Mouse (Mus musculus) spleen, adult 2 months (tissue): ENCODE measurements around the gene Hdac9. TPM values are rescaled to one million over a fixed set of nuclear protein-coding genes. Genes with fewer than 3 reads are reported as not detected.
A peak's percentile ranks its signal among the peaks of the same experiment; 100 is the strongest.
"Not testable (repeated sequence)": the region's sequence is repeated elsewhere in the genome, so short reads cannot be mapped to it uniquely, and the experiment has no call there.

Source experiments
- DNase-seq, 2 experiments: peaks; one replicate each; pipeline versions ENCODE4 v3.0.0 to v3.0.0-alpha.2; 2012 to 2021; ENCODE audit warnings: low spot score in 2 of 2, low read depth in 1 of 2
- H3K27ac ChIP-seq: fragments of 200-500 bp; 2 replicates; pipeline ENCODE4 v1.5.1; 2012; ENCODE audit warnings: low read length, inconsistent platforms; ENCODE audit not compliant: insufficient read depth
- H3K27me3 ChIP-seq: fragments of 200-500 bp; 2 replicates; pipeline ENCODE4 v1.6.1; 2012; ENCODE audit warnings: mild to moderate bottlenecking, moderate library complexity, low read length, inconsistent platforms; ENCODE audit not compliant: control insufficient read depth, insufficient read depth
- H3K36me3 ChIP-seq: fragments of 200-500 bp; 2 replicates; pipeline ENCODE4 v1.6.1; 2012; ENCODE audit warnings: mild to moderate bottlenecking, low read length, inconsistent platforms; ENCODE audit not compliant: control insufficient read depth, insufficient read depth
- H3K4me1 ChIP-seq: fragments of 200-500 bp; 2 replicates; pipeline ENCODE4 v1.6.1; 2011; ENCODE audit warnings: inconsistent platforms; ENCODE audit not compliant: control insufficient read depth, insufficient read depth, insufficient read length
- H3K4me3 ChIP-seq: fragments of 200-500 bp; 2 replicates; pipeline ENCODE4 v1.5.1; 2011; ENCODE audit warnings: mild to moderate bottlenecking, inconsistent platforms; ENCODE audit not compliant: insufficient read depth, insufficient read length; ENCODE audit errors: extremely low read depth
- CTCF ChIP-seq: fragments of 200-500 bp; IDR thresholded peaks from 2 replicates; pipeline ENCODE4 v1.5.1; 2011; ENCODE audit warnings: mild to moderate bottlenecking, inconsistent platforms; ENCODE audit not compliant: insufficient read depth, insufficient read length, insufficient replicate concordance; ENCODE audit errors: extremely low read depth
- POLR2A ChIP-seq: fragments of 200-500 bp; IDR thresholded peaks from 2 replicates; pipeline ENCODE4 v1.6.1; 2011; ENCODE audit warnings: low read depth, low read length, inconsistent platforms
- WGBS: fragments of 180-500 bp; shearing (Covaris S2); methylation state at CpG from one replicate; pipeline ENCODE4 v1.1.7; 2018; 5-methylcytosine and 5-hydroxymethylcytosine counted together
- polyA plus RNA-seq: library from polyadenylated mRNA; depleted of rRNA; stranded (reverse); fragments of >200 nt; gene quantifications from 2 replicates; pipeline ENCODE4 v1.2.3, GENCODE M21; 2012

Gene Hdac9
- polyA plus RNA-seq, 1 experiment, result 8.9 TPM

DNA sequence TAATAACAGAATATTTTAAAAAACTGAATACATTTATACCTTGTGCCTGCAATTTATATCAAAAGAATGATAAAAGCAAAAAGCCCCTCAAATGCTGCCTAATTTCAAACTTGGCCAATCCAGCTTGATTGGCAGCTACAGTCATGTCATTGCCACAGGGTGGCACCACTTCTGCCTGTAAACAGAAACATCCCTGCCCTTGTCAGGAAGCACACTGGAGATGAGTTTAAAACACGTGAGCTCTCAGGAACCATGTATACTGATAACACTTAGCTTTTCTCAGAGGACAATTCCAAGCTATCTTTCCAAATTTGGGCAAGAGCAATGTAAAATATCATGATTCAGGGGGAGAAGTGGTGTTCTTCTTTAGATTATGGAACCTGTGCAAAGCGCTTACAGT is 465.7 kb downstream of the Hdac9 start:
- WGBS, result 51% methylated on average over 2 of the region's 2 CpGs
- peak in 1 of 2 experiments; percentile 31 for DNase-seq

DNA sequence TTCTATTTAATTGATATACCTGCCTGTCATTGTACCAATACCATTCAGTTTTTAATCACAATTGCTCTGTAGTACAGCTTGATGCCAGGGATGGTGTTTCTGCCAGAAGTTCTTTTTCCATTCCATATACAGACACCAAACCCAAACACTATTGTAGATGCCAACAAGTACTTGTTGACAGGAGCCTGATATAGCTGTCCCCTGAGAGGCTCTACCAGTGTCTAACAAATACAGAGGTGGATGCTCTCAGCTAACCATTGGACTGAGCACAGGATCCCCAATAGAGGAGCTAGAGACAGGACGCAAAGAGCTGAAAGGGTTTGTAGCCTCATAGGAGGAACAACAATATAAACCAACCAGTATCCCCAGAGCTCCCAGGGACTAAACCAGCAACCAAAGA is 472.2 kb downstream of the Hdac9 start:
- 90% methylated on average over 1 of the region's 1 CpGs for WGBS
- H3K4me1 ChIP-seq, H3K27me3 ChIP-seq, H3K27ac ChIP-seq, H3K4me3 ChIP-seq, H3K36me3 ChIP-seq, DNase-seq: not testable (repeated sequence)

More for the DNA sequence above, 465.7 kb downstream of the Hdac9 start:
- Histone ChIP-seq H3K27ac (no peak overlapping the region), H3K36me3 (no peaks in the 10 kb centered on the region), H3K27me3 (no peaks in the 10 kb centered on the region), H3K4me3 (no peak overlapping the region), H3K4me1 (no peaks in the 10 kb centered on the region)
- TF ChIP-seq POLR2A, result no peak
- peak; percentile 29; the same call in 1 of the 2 replicates for TF ChIP-seq CTCF

DNA sequence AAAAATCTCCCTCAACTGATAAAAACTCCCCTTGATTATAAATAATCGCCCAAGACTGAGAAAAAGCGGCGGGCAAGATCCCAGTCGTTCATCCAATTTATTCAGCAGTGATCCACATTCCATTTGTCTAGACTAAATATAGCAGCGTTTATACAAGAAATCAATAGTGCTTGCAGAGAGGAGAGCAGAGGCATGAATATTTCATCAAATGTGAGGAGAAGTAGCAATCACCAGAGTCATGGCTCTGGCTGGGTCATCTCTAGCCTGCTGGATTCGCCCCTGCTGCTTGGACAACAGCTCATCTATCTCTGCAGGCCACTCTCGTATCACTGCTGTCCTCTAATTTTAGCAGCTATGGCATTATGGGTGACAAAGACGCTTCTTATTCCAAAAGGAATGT is 476.0 kb downstream of the Hdac9 start:
- H3K4me3 ChIP-seq, result no peak overlapping the region
- H3K27me3 ChIP-seq, result no peaks in the 10 kb centered on the region
- 87% methylated on average over 8 of the region's 8 CpGs for WGBS
- H3K4me1 ChIP-seq, result peaks cover 2% of the 10 kb centered on the region; the same call in 1 of the 2 replicates
- no peak overlapping the region for H3K27ac ChIP-seq
- no peak for DNase-seq
- no peaks in the 10 kb centered on the region for H3K36me3 ChIP-seq
- TF ChIP-seq CTCF (no peak), POLR2A (no peak)

DNA sequence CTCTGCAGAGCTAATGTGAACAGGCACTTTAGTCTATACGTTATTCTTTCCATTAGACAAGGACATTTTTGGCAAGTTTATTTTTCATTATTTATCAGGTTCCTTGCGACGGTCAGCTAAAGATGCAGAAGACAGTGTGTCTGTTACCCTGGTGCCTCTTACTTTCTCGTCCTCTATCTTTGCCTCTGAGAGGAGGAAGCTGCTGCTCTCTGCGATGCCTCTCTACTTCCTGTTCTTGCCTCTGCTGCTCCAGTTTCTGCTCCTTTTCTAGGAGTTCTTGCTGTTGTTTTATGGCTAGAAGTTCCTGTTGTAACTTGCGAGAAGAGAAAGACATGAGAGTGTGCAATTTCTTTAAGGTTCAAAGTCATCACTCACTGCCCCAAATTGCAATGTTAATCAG is 484.0 kb downstream of the Hdac9 start:
- no peaks in the 10 kb centered on the region for H3K27me3 ChIP-seq
- no peak overlapping the region for H3K27ac ChIP-seq
- no peak for DNase-seq
- H3K4me1 ChIP-seq, result no peaks in the 10 kb centered on the region; the same call in 1 of the 2 replicates
- WGBS, result 24% methylated on average over 6 of the region's 6 CpGs
- no peak overlapping the region for H3K4me3 ChIP-seq
- H3K36me3 ChIP-seq, result peaks cover 1% of the 10 kb centered on the region; the same call in 1 of the 2 replicates
- no peak for TF ChIP-seq CTCF
- no peak for TF ChIP-seq POLR2A

DNA sequence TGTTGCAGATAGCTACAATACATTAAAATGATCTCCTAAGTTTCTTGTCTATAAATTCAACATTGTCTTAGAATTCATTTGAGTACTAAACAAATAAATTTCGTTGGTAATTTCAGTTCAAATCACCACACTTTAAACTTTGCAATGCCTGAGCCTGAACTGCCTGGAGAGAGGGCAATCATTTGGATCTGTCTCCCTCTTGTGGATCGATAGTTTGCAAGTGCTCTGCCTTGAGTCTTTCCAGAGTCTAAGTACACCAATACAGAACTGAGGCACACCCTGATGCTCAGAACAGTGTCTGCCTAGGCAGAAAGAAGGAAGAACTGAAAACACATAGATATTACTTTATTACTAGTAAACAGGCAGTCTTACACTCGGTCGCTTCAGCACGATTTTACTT is 484.4 kb downstream of the Hdac9 start:
- Histone ChIP-seq H3K36me3 (peaks cover 1% of the 10 kb centered on the region; the same call in 1 of the 2 replicates), H3K27me3 (no peaks in the 10 kb centered on the region), H3K4me3 (no peak overlapping the region), H3K4me1 (no peaks in the 10 kb centered on the region), H3K27ac (no peak overlapping the region)
- DNase-seq, result no peak
- 33% methylated on average over 5 of the region's 5 CpGs for WGBS
- TF ChIP-seq CTCF, result no peak
- no peak for TF ChIP-seq POLR2A

DNA sequence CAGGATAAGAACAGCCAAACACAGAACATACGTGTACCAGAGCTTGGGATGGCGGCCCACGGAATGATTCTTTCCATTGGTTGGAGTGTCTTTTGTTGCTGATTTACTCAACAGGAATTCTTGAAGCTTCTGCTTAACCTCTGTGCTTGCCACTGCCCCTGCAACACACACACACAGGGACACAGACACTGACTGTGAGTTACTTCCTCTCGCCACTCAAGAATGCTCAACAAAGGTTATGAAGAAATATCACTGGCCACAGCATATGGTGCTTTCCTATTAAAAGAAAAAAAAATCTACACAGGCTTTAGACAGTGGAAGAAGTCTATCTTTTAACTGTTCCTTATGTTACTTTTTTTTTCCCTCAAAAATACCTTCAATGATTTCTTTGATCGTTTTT is 485.1 kb downstream of the Hdac9 start:
- TF ChIP-seq POLR2A (no peak), CTCF (no peak)
- 89% methylated on average over 5 of the region's 5 CpGs for WGBS

DNA sequence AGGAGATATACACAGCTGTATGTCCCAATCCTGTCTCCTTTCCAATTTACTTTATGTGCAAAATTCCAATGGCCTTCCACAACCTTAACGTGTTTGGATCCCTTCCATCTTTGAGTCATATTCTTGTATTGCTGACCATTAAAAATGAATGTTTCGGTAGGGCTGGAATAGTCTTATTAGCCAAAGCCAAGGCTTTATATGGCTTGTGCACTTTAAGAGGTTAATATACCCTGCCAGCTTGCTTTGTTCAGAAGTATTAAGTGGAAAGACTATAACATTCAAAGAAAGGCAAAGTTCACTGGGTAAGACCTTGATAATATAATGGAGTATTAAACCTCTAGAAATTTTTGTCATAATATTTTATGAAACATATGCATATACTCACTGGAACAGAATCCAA is 491.4 kb downstream of the Hdac9 start:
- Histone ChIP-seq H3K27ac (no peak overlapping the region), H3K4me1 (no peaks in the 10 kb centered on the region), H3K27me3 (no peaks in the 10 kb centered on the region), H3K4me3 (no peak overlapping the region), H3K36me3 (peaks cover 1% of the 10 kb centered on the region; the same call in 1 of the 2 replicates)
- WGBS, result 84% methylated on average over 2 of the region's 2 CpGs
- no peak for DNase-seq
- TF ChIP-seq CTCF (no peak), POLR2A (no peak)

More for the DNA sequence above, 485.1 kb downstream of the Hdac9 start:
- Histone ChIP-seq H3K27me3 (no peaks in the 10 kb centered on the region), H3K27ac (no peak overlapping the region), H3K36me3 (peaks cover 1% of the 10 kb centered on the region; the same call in 1 of the 2 replicates), H3K4me3 (no peak overlapping the region), H3K4me1 (no peaks in the 10 kb centered on the region)
- DNase-seq, result no peak
